28 mouse cellular contexts compared by ENCODE assay signal in the genomic region with DNA sequence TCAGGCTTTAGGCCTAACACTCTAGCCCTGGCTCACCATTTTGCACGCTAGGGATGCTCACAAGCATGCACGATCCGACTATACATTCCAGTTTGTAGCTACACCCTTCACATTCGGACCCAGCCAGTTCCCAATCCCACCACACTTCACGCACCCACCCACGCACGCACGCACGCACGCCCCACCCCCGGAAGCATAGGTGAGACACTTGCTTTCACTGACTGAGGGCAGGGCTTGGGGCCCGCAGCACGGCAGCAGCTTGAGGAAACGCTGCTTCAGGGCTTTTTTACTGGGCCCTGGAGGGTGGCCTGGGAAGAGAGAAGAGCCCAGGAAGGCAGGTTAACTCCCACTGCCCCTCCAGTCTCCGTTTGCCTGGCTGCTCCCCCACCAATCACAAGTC. TPM values are rescaled to one million over a fixed set of nuclear protein-coding genes. Genes with fewer than 3 reads are reported as not detected.
DNase-seq lines count a peak whose midpoint lies in the region; ATAC-seq lines count a peak whose summit lies in the region.
"Had no signal": no experiment of that assay in that cellular context is flagged by ENCODE, and none has a peak within 500 bp of the region (broad histone marks: within the 10 kb centered on the region; RNA-seq: fewer than 3 reads in every experiment).

No protein-coding gene starts in this region.

- H3K27me3 ChIP-seq in kidney, embryonic 16.5 days (ENCODE audit: insufficient read depth, low read length) = no peaks in the 10 kb centered on the region
- no peaks in the 10 kb centered on the region for H3K27me3 ChIP-seq in forebrain, embryonic 13.5 days
- H3K27me3 ChIP-seq in hindbrain, embryonic 12.5 days = no peaks in the 10 kb centered on the region
- H3K27me3 ChIP-seq: CH12.LX; embryonic facial prominence, embryonic 13.5 days; forebrain, embryonic 12.5 days had no signal

- no peak for DNase-seq in kidney, postnatal 10 days
- peak; percentile 44 for DNase-seq in thymus, postnatal 4 days
- DNase-seq in thymus, postnatal 0 days (ENCODE audit: low spot score) = no peak
- DNase-seq in ZHBTc4 (ENCODE audit: low read depth, low spot score) = peak; percentile 84
- no peak for DNase-seq in gastrocnemius, adult 18-20 months (ENCODE audit: low spot score)
- DNase-seq: adrenal gland, postnatal 10 days; cerebellum, adult 18-20 months; cerebellum, postnatal 14 days; heart, postnatal 14 days; kidney, adult 2 months; kidney, postnatal 25 days had no signal

- no peak overlapping the region for H3K4me2 ChIP-seq in kidney, embryonic 16.5 days (replicated peaks; ENCODE audit: low read depth, low read length)
- no peak overlapping the region for H3K4me2 ChIP-seq in forebrain, embryonic 13.5 days
- H3K4me2 ChIP-seq in hindbrain, embryonic 12.5 days (replicated peaks) = no peak overlapping the region

- H3K4me3 ChIP-seq in kidney, embryonic 16.5 days (ENCODE audit: low read length) = no peak overlapping the region
- no peak overlapping the region for H3K4me3 ChIP-seq in forebrain, embryonic 13.5 days
- no peak overlapping the region for H3K4me3 ChIP-seq in hindbrain, embryonic 12.5 days
- H3K4me3 ChIP-seq: layer of hippocampus, adult 2 months had no signal

- no peaks in the 10 kb centered on the region for H3K36me3 ChIP-seq in kidney, embryonic 16.5 days (ENCODE audit: insufficient read depth, low read length)
- no peaks in the 10 kb centered on the region for H3K36me3 ChIP-seq in forebrain, embryonic 13.5 days (ENCODE audit: poor library complexity, severe bottlenecking)
- H3K36me3 ChIP-seq in hindbrain, embryonic 12.5 days = no peaks in the 10 kb centered on the region
- H3K36me3 ChIP-seq: embryonic facial prominence, embryonic 13.5 days; forebrain, embryonic 12.5 days; midbrain, embryonic 12.5 days had no signal

- ATAC-seq in kidney, embryonic 16.5 days (ENCODE audit: low FRiP score, low TSS enrichment) = 0 out of 2 replicates have a peak, but pooled peaks have one; percentile 12
- no peak for ATAC-seq in forebrain, embryonic 13.5 days
- ATAC-seq in hindbrain, embryonic 12.5 days (ENCODE audit: low FRiP score) = no peak

- 61% methylated on average over 15 of the region's 15 CpGs for WGBS in kidney, embryonic 16.5 days
- 76% methylated on average over 15 of the region's 15 CpGs for WGBS in forebrain, embryonic 13.5 days
- 79% methylated on average over 15 of the region's 15 CpGs for WGBS in hindbrain, embryonic 12.5 days

- no peak overlapping the region for H3K27ac ChIP-seq in kidney, embryonic 16.5 days (ENCODE audit: low read length)
- no peak overlapping the region for H3K27ac ChIP-seq in forebrain, embryonic 13.5 days
- H3K27ac ChIP-seq in hindbrain, embryonic 12.5 days = no peak overlapping the region
- H3K27ac ChIP-seq: embryonic facial prominence, embryonic 13.5 days; forebrain, embryonic 12.5 days; layer of hippocampus, adult 2 months; midbrain, embryonic 12.5 days had no signal

- H3K9ac ChIP-seq in kidney, embryonic 16.5 days (replicated peaks; ENCODE audit: low read length) = no peak overlapping the region
- H3K9ac ChIP-seq in forebrain, embryonic 13.5 days = no peak overlapping the region
- H3K9ac ChIP-seq in hindbrain, embryonic 12.5 days = no peak overlapping the region
- H3K9ac ChIP-seq: forebrain, embryonic 12.5 days; midbrain, embryonic 12.5 days had no signal

- peaks cover 16% of the 10 kb centered on the region for H3K4me1 ChIP-seq in kidney, embryonic 16.5 days (ENCODE audit: insufficient read depth, low read length)
- H3K4me1 ChIP-seq in forebrain, embryonic 13.5 days = peaks cover 9% of the 10 kb centered on the region; the same call in 1 of the 2 replicates
- H3K4me1 ChIP-seq in hindbrain, embryonic 12.5 days = peaks cover 10% of the 10 kb centered on the region

- H3K9me3 ChIP-seq in kidney, embryonic 16.5 days (ENCODE audit: low read length) = no peaks in the 10 kb centered on the region
- no peaks in the 10 kb centered on the region for H3K9me3 ChIP-seq in forebrain, embryonic 13.5 days (replicated peaks)
- no peaks in the 10 kb centered on the region for H3K9me3 ChIP-seq in hindbrain, embryonic 12.5 days (replicated peaks)
- H3K9me3 ChIP-seq: embryonic facial prominence, embryonic 13.5 days; forebrain, embryonic 12.5 days; midbrain, embryonic 12.5 days had no signal

RNA-seq across cellular contexts. Expression of gene Mgea5, which starts 13.2 kb away (rescaled TPM):
- polyA plus RNA-seq in kidney, embryonic 16.5 days (2015; fragmentation: Nextera tagmentation; extraction: Ambion mirVana) = 42.9 and 52.3 TPM in 2 replicates
- 61.0 and 90.5 TPM in 2 replicates for polyA plus RNA-seq in thymus, postnatal 0 days (2015; fragmentation: Nextera tagmentation; extraction: Ambion mirVana)
- total RNA-seq in gastrocnemius, adult 18-20 months (2021) = 10 to 100 TPM; 32.1 to 39.9 TPM
- 85.0 and 88.2 TPM in 2 replicates for polyA plus RNA-seq in forebrain, embryonic 13.5 days (2015; fragmentation: Nextera tagmentation; extraction: Ambion mirVana)
- 113 and 121 TPM in 2 replicates for polyA plus RNA-seq in hindbrain, embryonic 12.5 days (2016; fragmentation: Nextera tagmentation; extraction: Ambion mirVana)

RNA-seq across cellular contexts. Expression of gene Kcnip2, which starts 19.0 kb away (rescaled TPM):
- polyA plus RNA-seq in kidney, embryonic 16.5 days (2015; fragmentation: Nextera tagmentation; extraction: Ambion mirVana) = 2.0 and 2.3 TPM in 2 replicates
- 1.3 TPM in 2 replicates for polyA plus RNA-seq in thymus, postnatal 0 days (2015; fragmentation: Nextera tagmentation; extraction: Ambion mirVana)
- total RNA-seq in gastrocnemius, adult 18-20 months (2021) = under 1 TPM; 0.21 to 0.62 TPM
- 2.7 and 3.3 TPM in 2 replicates for polyA plus RNA-seq in forebrain, embryonic 13.5 days (2015; fragmentation: Nextera tagmentation; extraction: Ambion mirVana)
- 3.0 and 3.7 TPM in 2 replicates for polyA plus RNA-seq in hindbrain, embryonic 12.5 days (2016; fragmentation: Nextera tagmentation; extraction: Ambion mirVana)
- total RNA-seq: CH12.LX; liver, adult 2 months had no signal

RNA-seq across cellular contexts. Expression of gene Npm3, which starts 47.5 kb away (rescaled TPM):
- 16.3 and 18.1 TPM in 2 replicates for polyA plus RNA-seq in kidney, embryonic 16.5 days (2015; fragmentation: Nextera tagmentation; extraction: Ambion mirVana)
- 27.4 and 34.1 TPM in 2 replicates for polyA plus RNA-seq in thymus, postnatal 0 days (2015; fragmentation: Nextera tagmentation; extraction: Ambion mirVana)
- 10 to 100 TPM; 10.1 to 11.0 TPM for total RNA-seq in gastrocnemius, adult 18-20 months (2021)
- polyA plus RNA-seq in forebrain, embryonic 13.5 days (2015; fragmentation: Nextera tagmentation; extraction: Ambion mirVana) = 9.4 and 10.9 TPM in 2 replicates
- 6.7 and 7.6 TPM in 2 replicates for polyA plus RNA-seq in hindbrain, embryonic 12.5 days (2016; fragmentation: Nextera tagmentation; extraction: Ambion mirVana)

RNA-seq across cellular contexts. Expression of gene Fgf8, which starts 54.2 kb away (rescaled TPM):
- polyA plus RNA-seq in kidney, embryonic 16.5 days (2015; fragmentation: Nextera tagmentation; extraction: Ambion mirVana) = 13.0 and 15.5 TPM in 2 replicates
- polyA plus RNA-seq in thymus, postnatal 0 days (2015; fragmentation: Nextera tagmentation; extraction: Ambion mirVana) = 0.17 and 0.19 TPM in 2 replicates
- total RNA-seq in gastrocnemius, adult 18-20 months (2021) = not detected
- 1.5 and 2.5 TPM in 2 replicates for polyA plus RNA-seq in forebrain, embryonic 13.5 days (2015; fragmentation: Nextera tagmentation; extraction: Ambion mirVana)
- 2.9 and 3.1 TPM in 2 replicates for polyA plus RNA-seq in hindbrain, embryonic 12.5 days (2016; fragmentation: Nextera tagmentation; extraction: Ambion mirVana)
- total RNA-seq: adrenal gland, postnatal 10 days; CH12.LX; gastrocnemius, adult 8-10 months; heart, postnatal 14 days; layer of hippocampus, adult 2 months; layer of hippocampus, postnatal 25 days; liver, adult 2 months; neutrophil, adult 5-6 weeks had no signal
- polyA plus RNA-seq: erythroblast, embryonic 14.5 days; kidney, adult 2 months; liver, adult 2 months; liver, embryonic 16.5 days; lung, embryonic 16.5 days; small intestine, adult 2 months; urinary bladder, adult 2 months had no signal

Comparison
In these comparisons a context has a peak if more than half of its experiments do, and no peak if none do; other contexts are left out.
1. DNase-seq: peak in thymus, postnatal 4 days (single experiment) and ZHBTc4 (single experiment); none in kidney, postnatal 10 days (single experiment), thymus, postnatal 0 days (single experiment) and gastrocnemius, adult 18-20 months (single experiment).